Mouse (Mus musculus): Measurements from ENCODE around the gene Dnaaf1. TPM values are rescaled to one million over a fixed set of nuclear protein-coding genes. Genes with fewer than 3 reads are reported as not detected.
A peak's percentile ranks its signal among the peaks of the same experiment; 100 is the strongest.

The Dnaaf1 gene
- polyA plus RNA-seq, 1 experiment, result 0.28 TPM

GRCm38 (mm10) chr8:119639798-119640197 is 64.8 kb downstream of the Dnaaf1 start:
- no peaks in the 10 kb centered on the region for H3K27me3 ChIP-seq (ENCODE audit: control insufficient read depth, insufficient read depth, low read length, poor library complexity, severe bottlenecking)
- H3K4me3 ChIP-seq (ENCODE audit: low read depth, low read length), result no peak overlapping the region
- H3K27ac ChIP-seq (ENCODE audit: insufficient read depth, low read length), result no peak overlapping the region
- TF ChIP-seq POLR2A (IDR thresholded peaks at IDR 0.05; ENCODE audit: insufficient read depth, low read length) (no peak), CTCF (IDR thresholded peaks at IDR 0.05; ENCODE audit: low read depth, low read length) (no peak), EP300 (IDR thresholded peaks at IDR 0.05; ENCODE audit: insufficient read depth, low read depth, low read length) (no peak)
- H3K9ac ChIP-seq (ENCODE audit: low read depth, poor library complexity, severe bottlenecking), result no peak overlapping the region
- no peaks in the 10 kb centered on the region for H3K4me1 ChIP-seq (ENCODE audit: control insufficient read depth, insufficient read depth, low read length)
- no peaks in the 10 kb centered on the region for H3K36me3 ChIP-seq (ENCODE audit: control insufficient read depth, insufficient read depth, low read length, poor library complexity, severe bottlenecking)
- no peaks in the 10 kb centered on the region for H3K9me3 ChIP-seq (replicated peaks; ENCODE audit: control insufficient read depth, insufficient read depth, low read length, poor library complexity, severe bottlenecking)

DNA sequence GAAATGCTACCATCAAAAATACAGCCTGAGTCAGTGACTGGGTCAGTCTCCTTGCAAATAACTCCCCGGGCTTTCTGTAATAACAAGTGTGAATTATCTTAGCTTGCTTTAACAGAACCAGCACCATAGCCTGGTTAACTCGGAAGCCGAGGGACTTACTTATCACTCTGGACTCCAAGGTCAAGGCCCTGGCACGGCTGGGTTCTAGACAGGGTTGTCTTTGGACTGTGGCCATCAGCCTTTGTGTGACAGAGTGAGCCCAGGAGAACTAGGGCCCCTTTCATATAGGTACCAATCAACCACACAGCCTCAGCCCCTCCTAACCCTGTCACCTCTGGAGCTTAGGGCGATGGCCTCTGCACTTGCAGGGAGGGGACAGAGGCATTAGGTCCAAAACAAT is 66.0 kb downstream of the Dnaaf1 start:
- H3K27me3 ChIP-seq (ENCODE audit: control insufficient read depth, insufficient read depth, low read length, poor library complexity, severe bottlenecking), result no peaks in the 10 kb centered on the region
- H3K36me3 ChIP-seq (ENCODE audit: control insufficient read depth, insufficient read depth, low read length, poor library complexity, severe bottlenecking), result no peaks in the 10 kb centered on the region
- no peaks in the 10 kb centered on the region for H3K4me1 ChIP-seq (ENCODE audit: control insufficient read depth, insufficient read depth, low read length)
- H3K4me3 ChIP-seq (ENCODE audit: low read depth, low read length), result no peak overlapping the region
- TF ChIP-seq EP300 (IDR thresholded peaks at IDR 0.05; ENCODE audit: insufficient read depth, low read depth, low read length), result no peak
- no peak for TF ChIP-seq POLR2A (IDR thresholded peaks at IDR 0.05; ENCODE audit: insufficient read depth, low read length)
- no peak for TF ChIP-seq CTCF (IDR thresholded peaks at IDR 0.05; ENCODE audit: low read depth, low read length)
- no peak overlapping the region for H3K27ac ChIP-seq (ENCODE audit: insufficient read depth, low read length)
- H3K9ac ChIP-seq (ENCODE audit: low read depth, poor library complexity, severe bottlenecking), result no peak overlapping the region
- H3K9me3 ChIP-seq (replicated peaks; ENCODE audit: control insufficient read depth, insufficient read depth, low read length, poor library complexity, severe bottlenecking), result no peaks in the 10 kb centered on the region

GRCm38 (mm10) chr8:119642960-119643359 is 67.9 kb downstream of the Dnaaf1 start:
- Histone ChIP-seq H3K27me3 (ENCODE audit: control insufficient read depth, insufficient read depth, low read length, poor library complexity, severe bottlenecking) (no peaks in the 10 kb centered on the region), H3K4me1 (ENCODE audit: control insufficient read depth, insufficient read depth, low read length) (no peaks in the 10 kb centered on the region)
- TF ChIP-seq CTCF (IDR thresholded peaks at IDR 0.05; ENCODE audit: low read depth, low read length), result no peak
- TF ChIP-seq POLR2A (IDR thresholded peaks at IDR 0.05; ENCODE audit: insufficient read depth, low read length), result no peak
- TF ChIP-seq EP300 (IDR thresholded peaks at IDR 0.05; ENCODE audit: insufficient read depth, low read depth, low read length), result no peak

GRCm38 (mm10) chr8:119644429-119644960 is 69.5 kb downstream of the Dnaaf1 start:
- Histone ChIP-seq H3K27ac (ENCODE audit: insufficient read depth, low read length) (no peak overlapping the region), H3K9ac (ENCODE audit: low read depth, poor library complexity, severe bottlenecking) (no peak overlapping the region), H3K4me3 (ENCODE audit: low read depth, low read length) (no peak overlapping the region), H3K36me3 (ENCODE audit: control insufficient read depth, insufficient read depth, low read length, poor library complexity, severe bottlenecking) (no peaks in the 10 kb centered on the region), H3K9me3 (replicated peaks; ENCODE audit: control insufficient read depth, insufficient read depth, low read length, poor library complexity, severe bottlenecking) (no peaks in the 10 kb centered on the region; the same call in 1 of the 2 replicates), H3K27me3 (ENCODE audit: control insufficient read depth, insufficient read depth, low read length, poor library complexity, severe bottlenecking) (no peaks in the 10 kb centered on the region), H3K4me1 (ENCODE audit: control insufficient read depth, insufficient read depth, low read length) (no peaks in the 10 kb centered on the region)
- TF ChIP-seq POLR2A (IDR thresholded peaks at IDR 0.05; ENCODE audit: insufficient read depth, low read length) (no peak), EP300 (IDR thresholded peaks at IDR 0.05; ENCODE audit: insufficient read depth, low read depth, low read length) (no peak), CTCF (IDR thresholded peaks at IDR 0.05; ENCODE audit: low read depth, low read length) (no peak)

More at GRCm38 (mm10) chr8:119642960-119643359, 67.9 kb downstream of the Dnaaf1 start:
- Histone ChIP-seq H3K27ac (ENCODE audit: insufficient read depth, low read length) (no peak overlapping the region), H3K4me3 (ENCODE audit: low read depth, low read length) (no peak overlapping the region), H3K36me3 (ENCODE audit: control insufficient read depth, insufficient read depth, low read length, poor library complexity, severe bottlenecking) (no peaks in the 10 kb centered on the region), H3K9ac (ENCODE audit: low read depth, poor library complexity, severe bottlenecking) (no peak overlapping the region), H3K9me3 (replicated peaks; ENCODE audit: control insufficient read depth, insufficient read depth, low read length, poor library complexity, severe bottlenecking) (no peaks in the 10 kb centered on the region; the same call in 1 of the 2 replicates)

- TF ChIP-seq POLR2A (IDR thresholded peaks at IDR 0.05; ENCODE audit: insufficient read depth, low read length), result no peak
- TF ChIP-seq CTCF (IDR thresholded peaks at IDR 0.05; ENCODE audit: low read depth, low read length), result no peak
- no peak for TF ChIP-seq EP300 (IDR thresholded peaks at IDR 0.05; ENCODE audit: insufficient read depth, low read depth, low read length)
- Histone ChIP-seq H3K36me3 (ENCODE audit: control insufficient read depth, insufficient read depth, low read length, poor library complexity, severe bottlenecking) (no peaks in the 10 kb centered on the region), H3K9ac (ENCODE audit: low read depth, poor library complexity, severe bottlenecking) (no peak overlapping the region), H3K4me3 (ENCODE audit: low read depth, low read length) (no peak overlapping the region), H3K27ac (ENCODE audit: insufficient read depth, low read length) (no peak overlapping the region), H3K9me3 (replicated peaks; ENCODE audit: control insufficient read depth, insufficient read depth, low read length, poor library complexity, severe bottlenecking) (no peaks in the 10 kb centered on the region; the same call in 1 of the 2 replicates), H3K4me1 (ENCODE audit: control insufficient read depth, insufficient read depth, low read length) (no peaks in the 10 kb centered on the region), H3K27me3 (ENCODE audit: control insufficient read depth, insufficient read depth, low read length, poor library complexity, severe bottlenecking) (no peaks in the 10 kb centered on the region)
Measured at GRCm38 (mm10) chr8:119644981-119645597, 70.1 kb downstream of the Dnaaf1 start.

GRCm38 (mm10) chr8:119646197-119646596 is 71.2 kb downstream of the Dnaaf1 start:
- Histone ChIP-seq H3K27ac (ENCODE audit: insufficient read depth, low read length) (no peak overlapping the region), H3K9me3 (replicated peaks; ENCODE audit: control insufficient read depth, insufficient read depth, low read length, poor library complexity, severe bottlenecking) (no peaks in the 10 kb centered on the region; the same call in 1 of the 2 replicates), H3K9ac (ENCODE audit: low read depth, poor library complexity, severe bottlenecking) (no peak overlapping the region), H3K36me3 (ENCODE audit: control insufficient read depth, insufficient read depth, low read length, poor library complexity, severe bottlenecking) (no peaks in the 10 kb centered on the region), H3K4me3 (ENCODE audit: low read depth, low read length) (no peak overlapping the region), H3K27me3 (ENCODE audit: control insufficient read depth, insufficient read depth, low read length, poor library complexity, severe bottlenecking) (no peaks in the 10 kb centered on the region), H3K4me1 (ENCODE audit: control insufficient read depth, insufficient read depth, low read length) (no peaks in the 10 kb centered on the region)
- TF ChIP-seq POLR2A (IDR thresholded peaks at IDR 0.05; ENCODE audit: insufficient read depth, low read length), result no peak
- TF ChIP-seq CTCF (IDR thresholded peaks at IDR 0.05; ENCODE audit: low read depth, low read length), result peak; percentile 43

Data from ES-Bruce4 (cell line).